Mouse (Mus musculus): Measurements from ENCODE around the gene C1d. TPM values are rescaled to one million over a fixed set of nuclear protein-coding genes. Genes with fewer than 3 reads are reported as not detected.
A peak's percentile ranks its signal among the peaks of the same experiment; 100 is the strongest.

C1d gene
- total and polyA plus RNA-seq, 3 experiments, result 35.2 to 69.2 TPM; not detected in 1

DNA sequence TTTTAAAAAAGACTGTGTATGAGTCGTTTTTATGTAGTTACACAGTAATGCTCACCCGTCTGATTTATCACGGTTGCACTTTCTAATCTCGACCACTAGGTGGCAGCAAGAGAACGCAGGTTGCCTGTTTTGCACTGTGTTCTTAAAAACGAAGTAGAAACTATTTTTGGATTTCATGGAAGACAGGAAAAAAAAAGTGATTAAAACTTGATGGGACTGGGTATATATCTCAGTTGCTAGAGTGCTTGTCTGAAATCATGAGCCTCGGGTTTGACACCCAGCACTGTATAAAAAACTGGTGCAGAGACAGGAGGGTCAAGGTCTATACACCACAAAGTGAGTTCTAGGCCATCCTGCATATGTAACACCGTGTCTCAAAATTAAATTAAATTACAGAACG lies 22.6 kb downstream of the C1d start (continued):
- TF ChIP-seq RCOR1 (IDR thresholded peaks at IDR 0.05; ENCODE audit: low read depth, low read length) (0 out of 2 replicates have a peak, but pooled peaks have one; percentile 14), NELFE (IDR thresholded peaks at IDR 0.05; ENCODE audit: low read depth, low read length) (no peak)

DNA sequence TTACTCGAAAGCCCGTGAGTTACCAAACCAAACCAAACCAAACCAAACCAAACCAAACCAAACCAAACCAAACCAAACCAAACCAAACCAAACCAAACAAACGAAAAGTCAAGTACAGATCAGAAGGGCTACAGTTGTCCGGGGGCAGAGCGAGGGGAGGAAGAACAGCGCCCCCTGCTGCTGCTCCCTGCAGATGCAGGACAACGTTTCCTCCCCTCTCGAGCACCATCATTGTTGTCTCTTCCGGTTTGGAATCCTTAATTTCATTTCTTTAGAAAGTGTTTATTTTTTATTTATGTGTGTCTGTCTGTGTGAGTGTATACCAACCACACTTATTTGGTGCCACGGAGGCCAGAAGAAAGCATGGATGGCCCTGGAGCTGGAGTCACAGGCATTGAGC lies 26.7 kb downstream of the C1d start:
- no peak overlapping the region for H3K9ac ChIP-seq (ENCODE audit: control insufficient read depth, low read depth, low read length, poor library complexity, severe bottlenecking)
- DNase-seq (ENCODE audit: low read depth, low spot score), result peak; percentile 74
- H3K36me3 ChIP-seq (ENCODE audit: control insufficient read depth in 1 of 2, insufficient read depth in 2 of 2, low read length in 2 of 2), result peaks cover 0 to 7% of the 10 kb centered on the region in 2 experiments; a peak in 2 of 4 replicates
- H3K4me3 ChIP-seq (ENCODE audit: control insufficient read depth in 1 of 2, insufficient read depth in 1 of 2, low read depth in 2 of 2, low read length in 2 of 2), result 0 out of 4 replicates have a peak overlapping the region, but pooled peaks have one; percentile 21 to 26
- peaks cover 0 to 9% of the 10 kb centered on the region in 2 experiments; a peak in 2 of 4 replicates for H3K4me1 ChIP-seq (ENCODE audit: control insufficient read depth in 1 of 2, insufficient read depth in 2 of 2, low read length in 2 of 2)
- no peaks in the 10 kb centered on the region for H3K27me3 ChIP-seq (ENCODE audit: control insufficient read depth in 1 of 2, insufficient read depth in 2 of 2, low read length in 2 of 2)
- no peaks in the 10 kb centered on the region for H3K9me3 ChIP-seq (replicated peaks; ENCODE audit: insufficient read depth, low read length)
- no peaks in the 10 kb centered on the region for H3K79me2 ChIP-seq (ENCODE audit: control insufficient read depth, insufficient read depth, low read length, poor library complexity)
- TF ChIP-seq RAD21 (IDR thresholded peaks at IDR 0.05; ENCODE audit: low read depth, low read length), result peak; percentile 69
- TF ChIP-seq E2F4 (IDR thresholded peaks at IDR 0.05; ENCODE audit: borderline replicate concordance, low read depth, low read length), result no peak
- 0 out of 2 replicates have a peak, but pooled peaks have one; percentile 30 for TF ChIP-seq HCFC1 (IDR thresholded peaks at IDR 0.05; ENCODE audit: low read depth, low read length)
- TF ChIP-seq CTCF (IDR thresholded peaks at IDR 0.05 in 2 of 3, conservative IDR thresholded peaks at IDR 0.05 in 1 of 3; ENCODE audit: control insufficient read depth in 1 of 3, insufficient read depth in 1 of 3, low read depth in 2 of 3, low read length in 3 of 3, poor library complexity in 1 of 3, severe bottlenecking in 1 of 3), result peak; percentile 91 to 98 (median 93)
- TF ChIP-seq SMC3 (IDR thresholded peaks at IDR 0.05; ENCODE audit: low read depth, low read length), result peak; percentile 77
- 0 out of 2 replicates have a peak, but pooled peaks have one; percentile 39 for TF ChIP-seq MYC (IDR thresholded peaks at IDR 0.05; ENCODE audit: low read depth, low read length)
- no peak for TF ChIP-seq POLR2A (IDR thresholded peaks at IDR 0.05; ENCODE audit: control insufficient read depth in 1 of 2, insufficient read depth in 1 of 2, low read depth in 1 of 2, low read length in 2 of 2, poor library complexity in 1 of 2)
- 0 out of 2 replicates have a peak, but pooled peaks have one; percentile 17 for TF ChIP-seq JUND (IDR thresholded peaks at IDR 0.05; ENCODE audit: low read depth, low read length)
- TF ChIP-seq ZC3H11A (IDR thresholded peaks at IDR 0.05; ENCODE audit: low read depth, low read length), result peak; percentile 60
- TF ChIP-seq CHD1 (IDR thresholded peaks at IDR 0.05; ENCODE audit: low read depth, low read length), result 0 out of 2 replicates have a peak, but pooled peaks have one; percentile 42
- TF ChIP-seq ELF1 (IDR thresholded peaks at IDR 0.05; ENCODE audit: low read depth, low read length), result peak; percentile 72
- no peak for TF ChIP-seq ZKSCAN1 (IDR thresholded peaks at IDR 0.05; ENCODE audit: low read depth, low read length)
- no peak for TF ChIP-seq UBTF (IDR thresholded peaks at IDR 0.05; ENCODE audit: borderline replicate concordance, insufficient read depth, low read depth, low read length)
- TF ChIP-seq MAZ (IDR thresholded peaks at IDR 0.05; ENCODE audit: low read depth, low read length), result 0 out of 2 replicates have a peak, but pooled peaks have one; percentile 52
- 0 out of 2 replicates have a peak, but pooled peaks have one; percentile 19 for TF ChIP-seq BHLHE40 (IDR thresholded peaks at IDR 0.05; ENCODE audit: borderline replicate concordance, low read depth, low read length)
- H3K27ac ChIP-seq (ENCODE audit: control insufficient read depth, low read depth, low read length), result no peak overlapping the region

DNA sequence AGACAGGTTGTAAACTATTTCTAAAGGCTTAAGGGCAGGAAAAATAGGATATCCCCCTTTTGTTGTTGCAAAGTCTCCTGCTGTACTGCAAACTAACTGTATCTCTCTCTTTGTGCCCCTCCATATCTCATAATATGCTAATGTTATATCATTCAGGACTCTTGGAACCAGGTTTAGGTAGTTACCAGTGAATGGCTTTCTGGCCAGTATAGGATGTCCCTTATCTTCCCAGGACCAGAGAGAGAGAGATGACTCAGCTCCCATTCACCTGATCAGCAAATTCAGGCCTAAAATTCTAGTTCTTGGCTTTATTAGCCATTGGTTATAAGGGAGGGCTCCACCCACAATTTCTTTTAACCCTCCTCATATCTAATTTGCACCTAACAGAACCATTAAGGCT lies 31.5 kb downstream of the C1d start:
- H3K4me3 ChIP-seq (ENCODE audit: control insufficient read depth in 1 of 2, insufficient read depth in 1 of 2, low read depth in 2 of 2, low read length in 2 of 2), result no peak overlapping the region
- peaks cover 0 to 7% of the 10 kb centered on the region in 2 experiments; a peak in 2 of 4 replicates for H3K36me3 ChIP-seq (ENCODE audit: control insufficient read depth in 1 of 2, insufficient read depth in 2 of 2, low read length in 2 of 2)
- TF ChIP-seq ZMIZ1 (IDR thresholded peaks at IDR 0.05; ENCODE audit: low read depth, low read length), result no peak
- no peak for TF ChIP-seq HCFC1 (IDR thresholded peaks at IDR 0.05; ENCODE audit: low read depth, low read length)
- TF ChIP-seq SIN3A (IDR thresholded peaks at IDR 0.05; ENCODE audit: low read length), result no peak
- no peak for TF ChIP-seq ZKSCAN1 (IDR thresholded peaks at IDR 0.05; ENCODE audit: low read depth, low read length)
- no peak for TF ChIP-seq ETS1 (IDR thresholded peaks at IDR 0.05; ENCODE audit: low read depth, low read length)
- TF ChIP-seq RCOR1 (IDR thresholded peaks at IDR 0.05; ENCODE audit: low read depth, low read length), result no peak
- no peak for TF ChIP-seq TBP (IDR thresholded peaks at IDR 0.05; ENCODE audit: low read depth, low read length)
- TF ChIP-seq TAL1 (IDR thresholded peaks at IDR 0.05; ENCODE audit: low read length), result no peak
- no peak for TF ChIP-seq ELF1 (IDR thresholded peaks at IDR 0.05; ENCODE audit: low read depth, low read length)
- TF ChIP-seq MAX (IDR thresholded peaks at IDR 0.05; ENCODE audit: low read length), result no peak
- TF ChIP-seq KAT2A (conservative IDR thresholded peaks at IDR 0.05; ENCODE audit: low read depth, low read length), result no peak
- no peak for TF ChIP-seq UBTF (IDR thresholded peaks at IDR 0.05; ENCODE audit: borderline replicate concordance, insufficient read depth, low read depth, low read length)
- TF ChIP-seq MAFK (IDR thresholded peaks at IDR 0.05; ENCODE audit: borderline replicate concordance, low read depth, low read length), result no peak
- TF ChIP-seq POLR2AphosphoS2 (IDR thresholded peaks at IDR 0.05; ENCODE audit: low read length), result no peak
- no peak for TF ChIP-seq BHLHE40 (IDR thresholded peaks at IDR 0.05; ENCODE audit: borderline replicate concordance, low read depth, low read length)
- no peaks in the 10 kb centered on the region for H3K79me2 ChIP-seq (ENCODE audit: control insufficient read depth, insufficient read depth, low read length, poor library complexity)
- H3K4me1 ChIP-seq (ENCODE audit: control insufficient read depth in 1 of 2, insufficient read depth in 2 of 2, low read length in 2 of 2), result peaks cover 0 to 9% of the 10 kb centered on the region in 2 experiments; a peak in 2 of 4 replicates
- no peak for DNase-seq (ENCODE audit: low read depth, low spot score)
- H3K9ac ChIP-seq (ENCODE audit: control insufficient read depth, low read depth, low read length, poor library complexity, severe bottlenecking), result no peak overlapping the region
- H3K27ac ChIP-seq (ENCODE audit: control insufficient read depth, low read depth, low read length), result no peak overlapping the region
- peaks cover 0 to 8% of the 10 kb centered on the region in 2 experiments; a peak in 1 of 4 replicates for H3K27me3 ChIP-seq (ENCODE audit: control insufficient read depth in 1 of 2, insufficient read depth in 2 of 2, low read length in 2 of 2)
- no peaks in the 10 kb centered on the region for H3K9me3 ChIP-seq (replicated peaks; ENCODE audit: insufficient read depth, low read length)
